Mouse (Mus musculus) thymus, adult 2 months (tissue): ENCODE measurements around the gene Isyna1.

Experiments used
- CTCF ChIP-seq: fragments of 200-500 bp; IDR thresholded peaks from 2 replicates; pipeline ENCODE4 v1.5.1; 2012; ENCODE audit warnings: mild to moderate bottlenecking, control low read depth, low read length, moderate library complexity, borderline replicate concordance; ENCODE audit not compliant: control insufficient read depth, poor library complexity, insufficient read depth; ENCODE audit errors: extremely low read depth
- POLR2A ChIP-seq: fragments of 200-500 bp; IDR thresholded peaks from 2 replicates; pipeline ENCODE4 v1.6.1; 2012; ENCODE audit warnings: mild to moderate bottlenecking, low read length, control low read depth, moderate library complexity; ENCODE audit not compliant: control insufficient read depth, poor library complexity, insufficient read depth; ENCODE audit errors: extremely low read depth

- TF ChIP-seq CTCF (no peak), POLR2A (no peak)
Measured at GRCm38 (mm10) chr8:70631436-70631835, 37.3 kb downstream of the Isyna1 start.
